Mouse (Mus musculus) myocyte (in vitro differentiated cells): ENCODE measurements around the gene Msi2. TPM values are rescaled to one million over a fixed set of nuclear protein-coding genes. Genes with fewer than 3 reads are reported as not detected.
A peak's percentile ranks its signal among the peaks of the same experiment; 100 is the strongest.

Experiments
- H3K27me3 ChIP-seq: one replicate; pipeline ENCODE4 v1.6.1; 2011; ENCODE audit not compliant: control insufficient read depth, insufficient read depth, insufficient read length
- H3K36me3 ChIP-seq: one replicate; pipeline ENCODE4 v1.6.1; 2011; ENCODE audit not compliant: control insufficient read depth, insufficient read depth
- H3K4me2 ChIP-seq: one replicate; pipeline ENCODE4 v1.6.1; 2011; ENCODE audit warnings: low read depth, control low read depth
- H3K4me3 ChIP-seq: one replicate; pipeline ENCODE4 v1.5.1; 2011; ENCODE audit warnings: mild to moderate bottlenecking, control low read depth, moderate library complexity
- H3K79me2 ChIP-seq: one replicate; pipeline ENCODE4 v1.6.1; 2011; ENCODE audit not compliant: control insufficient read depth, insufficient read depth
- H3ac ChIP-seq: one replicate; pipeline ENCODE4 v1.6.1; 2011; ENCODE audit not compliant: control insufficient read depth, insufficient read length
- CEBPB ChIP-seq: IDR thresholded peaks from 2 replicates; pipeline ENCODE4 v1.6.1; 2011; ENCODE audit warnings: mild to moderate bottlenecking, moderate library complexity; ENCODE audit not compliant: poor library complexity, insufficient read depth, severe bottlenecking
- E2F4 ChIP-seq: IDR thresholded peaks from one replicate; pipeline ENCODE4 v1.6.1; 2011; ENCODE audit warnings: mild to moderate bottlenecking, control low read depth, moderate library complexity; ENCODE audit not compliant: insufficient read depth
- MAX ChIP-seq: IDR thresholded peaks from one replicate; pipeline ENCODE4 v1.6.1; 2011; ENCODE audit warnings: low read depth, mild to moderate bottlenecking, control low read depth
- MYOD1 ChIP-seq, 3 experiments: IDR thresholded peaks; one replicate each; pipeline ENCODE4 v1.6.1; 2011; ENCODE audit warnings: control low read depth in 2 of 3, low read depth in 2 of 3, mild to moderate bottlenecking in 2 of 3, moderate library complexity in 1 of 3; ENCODE audit not compliant: insufficient read length in 2 of 3, control insufficient read depth in 1 of 3
- MYOG ChIP-seq, 3 experiments: IDR thresholded peaks; one replicate each; pipeline ENCODE4 v1.6.1; 2011; ENCODE audit warnings: control low read depth in 2 of 3, low read depth in 2 of 3, mild to moderate bottlenecking in 2 of 3; ENCODE audit not compliant: insufficient read length in 2 of 3, control insufficient read depth in 1 of 3, insufficient read depth in 1 of 3
- POLR2A ChIP-seq: IDR thresholded peaks from one replicate; pipeline ENCODE4 v1.6.1; 2011; ENCODE audit warnings: low read depth, mild to moderate bottlenecking, control low read depth, moderate library complexity; ENCODE audit not compliant: insufficient read length
- POLR2AphosphoS2 ChIP-seq: IDR thresholded peaks from one replicate; pipeline ENCODE4 v1.6.1; 2011; ENCODE audit warnings: low read depth, control low read depth; ENCODE audit not compliant: insufficient read length
- REST ChIP-seq: IDR thresholded peaks from one replicate; pipeline ENCODE4 v1.6.1; 2011; ENCODE audit warnings: mild to moderate bottlenecking, control low read depth, moderate library complexity; ENCODE audit not compliant: insufficient read depth, insufficient read length
- SRF ChIP-seq: IDR thresholded peaks from one replicate; pipeline ENCODE4 v1.6.1; 2011; ENCODE audit warnings: low read depth; ENCODE audit not compliant: control insufficient read depth, insufficient read length
- TCF12 ChIP-seq: IDR thresholded peaks from one replicate; pipeline ENCODE4 v1.6.1; 2011; ENCODE audit warnings: mild to moderate bottlenecking, control low read depth; ENCODE audit not compliant: poor library complexity, insufficient read depth, severe bottlenecking
- TCF3 ChIP-seq: IDR thresholded peaks from one replicate; pipeline ENCODE4 v1.6.1; 2011; ENCODE audit warnings: low read depth, control low read depth; ENCODE audit not compliant: insufficient read length
- USF1 ChIP-seq: IDR thresholded peaks from one replicate; pipeline ENCODE4 v1.6.1; 2011; ENCODE audit warnings: low read depth, mild to moderate bottlenecking, control low read depth, moderate library complexity
- polyA plus RNA-seq: library from polyadenylated mRNA; unstranded; fragments of >200 nt; fragmentation: generic; extraction: Trizol; gene quantifications from one replicate; pipeline ENCODE4 v1.2.1, GENCODE M21; 2012; ENCODE audit warnings: missing spikeins

Gene Msi2
- polyA plus RNA-seq, 1 experiment, result 37.9 TPM

- no peak overlapping the region for H3ac ChIP-seq
- no peaks in the 10 kb centered on the region for H3K36me3 ChIP-seq
- TF ChIP-seq REST (no peak), CEBPB (no peak), USF1 (no peak), POLR2AphosphoS2 (no peak), TCF3 (no peak), E2F4 (no peak), MYOD1 (IDR thresholded peaks at IDR 0.05; ENCODE audit: control insufficient read depth in 1 of 3, insufficient read length in 2 of 3, low read depth in 2 of 3) (no peak), SRF (no peak), TCF12 (no peak), POLR2A (no peak), MAX (no peak), MYOG (IDR thresholded peaks at IDR 0.05; ENCODE audit: control insufficient read depth in 1 of 3, insufficient read depth in 1 of 3, insufficient read length in 2 of 3, low read depth in 2 of 3) (no peak)
- H3K4me3 ChIP-seq, result no peak overlapping the region
- H3K27me3 ChIP-seq, result no peaks in the 10 kb centered on the region
- no peak overlapping the region for H3K4me2 ChIP-seq
- peaks cover 38% of the 10 kb centered on the region for H3K79me2 ChIP-seq
Observed at GRCm38 (mm10) chr11:88618005-88618501, 100.3 kb downstream of the Msi2 start.

GRCm38 (mm10) chr11:88617380-88617779, 100.9 kb downstream of the Msi2 start:
- H3K4me2 ChIP-seq, result no peak overlapping the region
- TF ChIP-seq MYOG (IDR thresholded peaks at IDR 0.05; ENCODE audit: control insufficient read depth in 1 of 3, insufficient read depth in 1 of 3, insufficient read length in 2 of 3, low read depth in 2 of 3) (no peak), TCF3 (no peak), MAX (no peak), E2F4 (no peak), SRF (no peak), TCF12 (no peak), POLR2AphosphoS2 (no peak), MYOD1 (IDR thresholded peaks at IDR 0.05; ENCODE audit: control insufficient read depth in 1 of 3, insufficient read length in 2 of 3, low read depth in 2 of 3) (no peak), POLR2A (no peak), CEBPB (no peak), USF1 (no peak), REST (no peak)
- no peak overlapping the region for H3K4me3 ChIP-seq
- H3K79me2 ChIP-seq, result peaks cover 41% of the 10 kb centered on the region
- no peak overlapping the region for H3ac ChIP-seq
- no peaks in the 10 kb centered on the region for H3K27me3 ChIP-seq
- no peaks in the 10 kb centered on the region for H3K36me3 ChIP-seq

GRCm38 (mm10) chr11:88614527-88615305, 103.6 kb downstream of the Msi2 start:
- no peaks in the 10 kb centered on the region for H3K36me3 ChIP-seq
- peaks cover 39% of the 10 kb centered on the region for H3K79me2 ChIP-seq
- no peak overlapping the region for H3K4me3 ChIP-seq
- no peaks in the 10 kb centered on the region for H3K27me3 ChIP-seq
- TF ChIP-seq MAX (no peak), E2F4 (no peak), TCF3 (no peak), MYOG (IDR thresholded peaks at IDR 0.05; ENCODE audit: control insufficient read depth in 1 of 3, insufficient read depth in 1 of 3, insufficient read length in 2 of 3, low read depth in 2 of 3) (no peak), USF1 (no peak)
- H3K4me2 ChIP-seq, result no peak overlapping the region
- H3ac ChIP-seq, result no peak overlapping the region

GRCm38 (mm10) chr11:88613771-88614526, 104.4 kb downstream of the Msi2 start:
- no peaks in the 10 kb centered on the region for H3K36me3 ChIP-seq

More at GRCm38 (mm10) chr11:88613771-88614526, 104.4 kb downstream of the Msi2 start:
- Histone ChIP-seq H3K27me3 (no peaks in the 10 kb centered on the region), H3K79me2 (peaks cover 39% of the 10 kb centered on the region), H3K4me3 (no peak overlapping the region), H3K4me2 (no peak overlapping the region), H3ac (no peak overlapping the region)
- peak in 1 of 3 experiments; percentile 22 for TF ChIP-seq MYOG (IDR thresholded peaks at IDR 0.05; ENCODE audit: control insufficient read depth in 1 of 3, insufficient read depth in 1 of 3, insufficient read length in 2 of 3, low read depth in 2 of 3)
- no peak for TF ChIP-seq REST
- peak in 2 of 3 experiments; percentile 3 to 34 for TF ChIP-seq MYOD1 (IDR thresholded peaks at IDR 0.05; ENCODE audit: control insufficient read depth in 1 of 3, insufficient read length in 2 of 3, low read depth in 2 of 3)
- no peak for TF ChIP-seq POLR2AphosphoS2
- no peak for TF ChIP-seq TCF3
- no peak for TF ChIP-seq MAX
- no peak for TF ChIP-seq SRF
